Mouse (Mus musculus) urinary bladder, postnatal 25 days (tissue): ENCODE results near the gene Pabpc4.
"Not testable (repeated sequence)": the region's sequence is repeated elsewhere in the genome, so short reads cannot be mapped to it uniquely, and the experiment has no call there.

Experiments used
- DNase-seq: peaks from one replicate; pipeline ENCODE4 v3.0.0; 2022; ENCODE audit warnings: low spot score

Pabpc4 gene

GRCm38 (mm10) chr4:123247147-123247880 is 14.8 kb upstream of the Pabpc4 start:
- no peak for DNase-seq

GRCm38 (mm10) chr4:123248971-123249567 is 13.1 kb upstream of the Pabpc4 start:
- no peak for DNase-seq

GRCm38 (mm10) chr4:123252214-123252613 is 9.9 kb upstream of the Pabpc4 start:
- DNase-seq, result no peak

GRCm38 (mm10) chr4:123254617-123255016 is 7.5 kb upstream of the Pabpc4 start:
- DNase-seq, result no peak

GRCm38 (mm10) chr4:123260071-123260746 is 1.9 kb upstream of the Pabpc4 start:
- DNase-seq, result no peak

- DNase-seq, result no peak
Measured at GRCm38 (mm10) chr4:123271063-123271462, 8.9 kb downstream of the Pabpc4 start.

- DNase-seq, result no peak
Measured at GRCm38 (mm10) chr4:123280117-123280516, 18.0 kb downstream of the Pabpc4 start.

GRCm38 (mm10) chr4:123282500-123282899 is 20.3 kb downstream of the Pabpc4 start:
- DNase-seq, result peak; percentile 93

- not testable (repeated sequence) for DNase-seq
Measured at GRCm38 (mm10) chr4:123282915-123283674, 20.9 kb downstream of the Pabpc4 start.

GRCm38 (mm10) chr4:123283675-123284064 is 21.5 kb downstream of the Pabpc4 start:
- DNase-seq, result not testable (repeated sequence)

- no peak for DNase-seq
Measured at GRCm38 (mm10) chr4:123284731-123285624, 22.8 kb downstream of the Pabpc4 start.

GRCm38 (mm10) chr4:123286790-123287189 is 24.6 kb downstream of the Pabpc4 start:
- DNase-seq, result no peak

- DNase-seq, result no peak
Measured at GRCm38 (mm10) chr4:123289038-123289437, 26.9 kb downstream of the Pabpc4 start.

GRCm38 (mm10) chr4:123292390-123292789 is 30.2 kb downstream of the Pabpc4 start:
- DNase-seq, result no peak

- no peak for DNase-seq
Measured at GRCm38 (mm10) chr4:123292989-123293388, 30.8 kb downstream of the Pabpc4 start.

- DNase-seq, result no peak
Measured at GRCm38 (mm10) chr4:123293661-123294443, 31.7 kb downstream of the Pabpc4 start.

- DNase-seq, result not testable (repeated sequence)
Measured at GRCm38 (mm10) chr4:123295026-123295425, 32.9 kb downstream of the Pabpc4 start.

GRCm38 (mm10) chr4:123295516-123296147 is 33.5 kb downstream of the Pabpc4 start:
- no peak for DNase-seq

GRCm38 (mm10) chr4:123296148-123296534 is 34.0 kb downstream of the Pabpc4 start:
- DNase-seq, result no peak
